Mouse (Mus musculus): Measurements from ENCODE around the gene Rbm47. TPM values are rescaled to one million over a fixed set of nuclear protein-coding genes. Genes with fewer than 3 reads are reported as not detected.

Rbm47 gene
- polyA plus RNA-seq, 1 experiment from 2014 or later, result 133 TPM

DNA sequence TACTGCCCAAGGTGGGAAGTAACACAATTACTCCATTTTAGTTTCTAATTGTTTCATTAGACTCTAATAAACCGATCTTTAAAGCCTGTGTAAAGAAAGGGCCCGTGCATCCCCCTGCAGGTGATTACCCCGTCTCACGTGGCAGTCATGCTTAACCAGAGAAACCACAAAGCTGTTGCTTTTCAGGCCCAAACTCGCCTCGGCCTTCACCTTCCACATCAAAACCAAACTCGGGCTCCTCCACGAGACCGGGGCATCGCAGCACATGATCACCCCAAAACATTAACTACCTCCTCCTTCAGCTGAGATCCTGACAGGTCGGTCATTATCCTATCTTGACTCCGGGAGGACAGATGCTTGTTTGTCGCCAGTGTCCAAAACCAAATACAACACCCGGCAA is 58.2 kb downstream of the Rbm47 start:
- Histone ChIP-seq H3K4me3 (replicated peaks) (no peak overlapping the region), H3K27ac (peak overlapping the region; percentile 68), H3K36me3 (no peaks in the 10 kb centered on the region), H3K4me1 (replicated peaks) (0 out of 2 replicates have a peak, but pooled peaks cover 3% of the 10 kb centered on the region), H3K4me2 (replicated peaks) (peak overlapping the region; percentile 42), H3K9ac (peak overlapping the region; percentile 20; the same call in 1 of the 2 replicates), H3K9me3 (no peaks in the 10 kb centered on the region), H3K27me3 (replicated peaks) (no peaks in the 10 kb centered on the region)
- 55% methylated on average over 14 of the region's 14 CpGs for WGBS
- ATAC-seq, result peak; percentile 41

DNA sequence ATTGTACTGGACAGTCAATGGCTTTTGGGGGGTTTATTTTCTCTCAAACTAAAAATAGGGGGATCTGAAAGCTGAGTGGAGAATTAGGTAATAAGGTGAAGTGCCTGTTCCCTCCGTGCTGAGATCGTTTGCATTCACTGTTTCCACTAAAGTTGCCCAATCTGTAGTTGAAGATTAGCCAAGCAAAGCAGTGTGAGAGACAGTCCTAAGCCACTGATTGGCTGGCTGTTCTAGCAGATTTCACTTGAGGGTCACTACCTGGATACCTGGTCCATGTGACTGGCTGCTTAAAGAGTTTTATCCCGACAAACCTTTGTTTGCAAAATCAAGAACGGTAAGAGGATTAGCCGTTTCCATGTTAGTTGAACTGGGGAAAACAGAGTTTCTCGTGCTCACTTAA is 58.7 kb downstream of the Rbm47 start:
- Histone ChIP-seq H3K27ac (peak overlapping the region; percentile 68), H3K36me3 (no peaks in the 10 kb centered on the region), H3K27me3 (replicated peaks) (no peaks in the 10 kb centered on the region), H3K9ac (no peak overlapping the region), H3K9me3 (no peaks in the 10 kb centered on the region), H3K4me2 (replicated peaks) (peak overlapping the region; percentile 42), H3K4me1 (replicated peaks) (0 out of 2 replicates have a peak, but pooled peaks cover 3% of the 10 kb centered on the region), H3K4me3 (replicated peaks) (no peak overlapping the region)
- WGBS, result 56% methylated on average over 6 of the region's 6 CpGs
- peak; percentile 94 for ATAC-seq

DNA sequence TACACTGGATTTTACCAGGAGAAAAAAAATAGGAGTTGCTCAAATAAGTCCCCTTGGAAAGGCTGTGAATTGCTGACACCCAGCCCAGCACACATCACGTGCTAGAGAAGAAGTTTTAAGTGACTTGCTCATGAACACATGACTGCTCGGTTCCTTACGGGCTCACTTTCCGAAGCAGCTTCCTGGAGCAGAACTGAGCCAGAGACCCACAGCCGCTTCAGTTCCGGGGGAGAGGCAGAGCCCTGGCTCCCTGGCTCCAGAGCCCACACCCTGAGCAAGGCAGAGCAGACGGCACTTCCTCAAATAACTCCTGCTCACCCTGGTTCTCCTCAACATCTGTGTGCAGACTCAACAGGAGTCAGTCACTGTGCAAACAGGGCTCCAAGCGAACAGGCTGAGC is 60.9 kb downstream of the Rbm47 start:
- peak; percentile 41 for ATAC-seq
- H3K4me2 ChIP-seq (replicated peaks), result peak overlapping the region; percentile 12; the same call in 1 of the 2 replicates
- no peaks in the 10 kb centered on the region for H3K36me3 ChIP-seq
- H3K27me3 ChIP-seq (replicated peaks), result no peaks in the 10 kb centered on the region
- no peak overlapping the region for H3K9ac ChIP-seq
- H3K27ac ChIP-seq, result no peak overlapping the region
- no peaks in the 10 kb centered on the region for H3K9me3 ChIP-seq
- H3K4me3 ChIP-seq (replicated peaks), result no peak overlapping the region
- H3K4me1 ChIP-seq (replicated peaks), result 0 out of 2 replicates have a peak, but pooled peaks cover 3% of the 10 kb centered on the region
- 43% methylated on average over 8 of the region's 8 CpGs for WGBS

DNA sequence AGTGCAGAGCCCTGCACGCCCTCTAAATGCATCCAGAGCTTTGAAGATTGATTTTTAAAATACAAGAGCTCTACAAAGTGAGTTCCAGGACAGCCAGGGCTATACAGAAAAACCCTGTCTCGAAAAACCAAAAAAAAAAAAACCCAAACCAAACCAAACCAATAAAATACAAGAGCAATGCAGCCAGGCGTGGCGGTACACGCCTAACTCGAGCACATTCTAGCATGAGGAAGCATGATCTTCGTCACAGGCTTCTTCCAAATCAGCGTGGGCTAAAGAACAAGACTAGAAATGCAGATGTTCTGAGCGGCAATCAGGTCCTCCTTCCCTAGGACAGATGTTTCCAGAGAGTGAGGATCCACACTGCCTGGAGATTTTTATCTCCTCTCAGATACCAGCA is 66.5 kb downstream of the Rbm47 start:
- WGBS, result 73% methylated on average over 9 of the region's 9 CpGs
- H3K27ac ChIP-seq, result no peak overlapping the region
- H3K4me2 ChIP-seq (replicated peaks), result no peak overlapping the region
- no peaks in the 10 kb centered on the region for H3K27me3 ChIP-seq (replicated peaks)
- H3K9me3 ChIP-seq, result no peaks in the 10 kb centered on the region
- H3K36me3 ChIP-seq, result no peaks in the 10 kb centered on the region
- no peak overlapping the region for H3K9ac ChIP-seq
- H3K4me1 ChIP-seq (replicated peaks), result no peaks in the 10 kb centered on the region
- H3K4me3 ChIP-seq (replicated peaks), result no peak overlapping the region
- ATAC-seq, result 0 out of 2 replicates have a peak, but pooled peaks have one; percentile 9

DNA sequence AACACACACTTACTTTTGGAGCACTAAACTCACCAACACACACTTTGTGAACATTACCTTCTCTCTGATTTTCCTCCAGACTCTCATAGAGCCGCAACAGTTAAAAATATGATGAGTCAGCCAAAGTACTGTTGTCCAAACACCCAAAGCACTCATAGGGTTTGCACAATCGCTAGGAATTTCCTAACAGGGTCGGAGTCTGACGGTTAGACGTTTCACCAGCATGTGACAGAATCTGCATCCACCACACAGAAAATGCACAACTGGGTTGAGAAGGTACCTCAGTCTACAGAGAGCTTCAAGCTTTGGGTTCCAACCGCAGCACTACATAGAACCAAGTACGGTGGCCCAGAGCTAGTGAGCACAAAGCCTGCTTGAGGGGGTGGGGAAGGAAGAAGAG is 67.0 kb downstream of the Rbm47 start:
- H3K27ac ChIP-seq, result no peak overlapping the region

DNA sequence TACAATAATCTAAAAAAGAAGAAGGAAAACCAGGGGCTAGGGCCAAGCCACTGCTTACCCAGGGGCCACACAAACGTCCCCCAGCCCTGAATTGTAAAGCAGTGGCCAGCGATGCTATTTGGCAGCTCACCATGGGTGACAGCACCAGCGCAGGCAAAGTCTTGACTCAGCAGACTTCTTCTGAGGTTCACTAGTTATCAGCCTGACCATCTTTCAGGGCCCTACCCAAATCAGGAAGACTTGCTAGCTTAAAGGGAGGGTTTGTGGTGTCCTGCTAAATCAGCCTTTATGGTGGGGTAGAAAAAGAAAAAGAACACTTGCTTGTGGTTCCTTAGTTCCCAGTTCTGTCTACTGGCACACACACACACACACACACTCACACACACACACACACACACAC is 67.6 kb downstream of the Rbm47 start:
- no peaks in the 10 kb centered on the region for H3K27me3 ChIP-seq (replicated peaks)
- H3K9ac ChIP-seq, result no peak overlapping the region
- WGBS, result 78% methylated on average over 3 of the region's 3 CpGs
- no peak for ATAC-seq
- no peak overlapping the region for H3K4me2 ChIP-seq (replicated peaks)
- H3K27ac ChIP-seq, result no peak overlapping the region
- H3K9me3 ChIP-seq, result no peaks in the 10 kb centered on the region
- H3K36me3 ChIP-seq, result no peaks in the 10 kb centered on the region
- H3K4me1 ChIP-seq (replicated peaks), result no peaks in the 10 kb centered on the region
- H3K4me3 ChIP-seq (replicated peaks), result no peak overlapping the region

More for the DNA sequence above, 67.0 kb downstream of the Rbm47 start:
- ATAC-seq, result peak; percentile 52; the same call in 1 of the 2 replicates
- H3K4me2 ChIP-seq (replicated peaks), result no peak overlapping the region
- no peaks in the 10 kb centered on the region for H3K9me3 ChIP-seq
- H3K36me3 ChIP-seq, result no peaks in the 10 kb centered on the region
- no peak overlapping the region for H3K9ac ChIP-seq
- H3K4me1 ChIP-seq (replicated peaks), result no peaks in the 10 kb centered on the region
- WGBS, result 78% methylated on average over 7 of the region's 7 CpGs
- no peak overlapping the region for H3K4me3 ChIP-seq (replicated peaks)
- H3K27me3 ChIP-seq (replicated peaks), result no peaks in the 10 kb centered on the region

DNA sequence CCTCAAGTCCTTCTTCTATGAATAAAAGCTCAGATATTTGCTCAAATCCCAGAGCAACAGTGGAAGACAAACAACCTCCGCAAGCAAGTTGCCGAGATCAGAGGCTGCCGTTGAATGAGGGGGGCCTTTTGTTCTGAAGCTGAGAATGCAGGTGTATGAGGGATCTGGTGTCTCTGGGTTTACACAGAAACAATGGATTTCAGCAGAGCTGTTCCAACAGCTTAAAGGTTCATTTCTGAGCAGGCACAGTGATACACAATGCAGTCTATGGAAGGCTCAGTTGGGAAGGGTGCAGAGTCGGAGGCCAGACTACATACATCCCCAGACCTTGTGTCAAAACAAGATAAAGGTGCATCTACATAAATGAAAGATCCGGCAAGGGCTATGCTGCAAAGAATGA is 69.5 kb downstream of the Rbm47 start:
- Histone ChIP-seq H3K36me3 (no peaks in the 10 kb centered on the region), H3K9me3 (no peaks in the 10 kb centered on the region), H3K4me2 (replicated peaks) (no peak overlapping the region), H3K27me3 (replicated peaks) (no peaks in the 10 kb centered on the region), H3K27ac (no peak overlapping the region), H3K4me3 (replicated peaks) (no peak overlapping the region), H3K4me1 (replicated peaks) (no peaks in the 10 kb centered on the region), H3K9ac (no peak overlapping the region)
- ATAC-seq, result no peak
- 74% methylated on average over 5 of the region's 5 CpGs for WGBS

DNA sequence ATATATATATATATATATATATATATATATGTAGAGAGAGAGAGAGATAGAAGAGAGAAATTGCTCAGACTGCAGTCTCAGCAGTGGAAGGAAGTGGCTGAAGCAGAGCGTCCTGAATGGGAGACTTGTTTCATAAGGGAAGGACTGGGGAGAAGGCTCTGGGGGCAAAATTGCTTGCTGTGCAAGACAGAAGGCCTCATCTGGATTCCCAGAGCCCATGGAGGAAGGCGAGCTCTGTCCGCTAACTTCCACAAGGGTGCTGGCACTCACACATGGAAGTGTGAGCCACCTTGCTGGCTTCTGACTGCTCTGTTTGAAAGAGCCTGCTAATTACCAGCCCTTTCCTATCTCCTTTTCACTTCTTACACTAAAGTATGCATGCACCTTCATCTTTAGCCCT is 70.1 kb downstream of the Rbm47 start:
- Histone ChIP-seq H3K4me3 (replicated peaks) (no peak overlapping the region), H3K36me3 (no peaks in the 10 kb centered on the region), H3K9me3 (no peaks in the 10 kb centered on the region), H3K27me3 (replicated peaks) (no peaks in the 10 kb centered on the region), H3K4me2 (replicated peaks) (no peak overlapping the region), H3K4me1 (replicated peaks) (0 out of 2 replicates have a peak, but pooled peaks cover under 1% of the 10 kb centered on the region), H3K27ac (no peak overlapping the region), H3K9ac (no peak overlapping the region)
- no peak for ATAC-seq
- WGBS, result 89% methylated on average over 3 of the region's 3 CpGs

DNA sequence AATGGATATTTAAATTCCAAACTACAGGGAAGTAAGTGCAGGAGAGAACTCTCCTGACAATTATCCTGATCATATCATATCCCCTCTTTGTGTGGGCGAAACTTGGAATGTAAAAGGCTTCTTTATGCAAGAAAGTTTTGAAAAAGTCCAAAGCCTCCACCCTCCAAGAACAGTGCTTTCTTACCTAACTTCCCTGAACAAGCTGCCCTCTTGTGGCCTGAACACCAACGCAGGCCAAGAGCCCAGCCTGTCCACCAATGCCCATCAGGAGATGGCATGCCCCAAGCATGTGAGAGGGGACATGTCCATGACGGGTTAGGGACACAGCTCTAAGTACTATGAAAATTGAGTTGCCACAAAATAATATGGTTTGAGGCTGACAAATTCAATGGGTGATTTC is 71.3 kb downstream of the Rbm47 start:
- Histone ChIP-seq H3K4me3 (replicated peaks) (no peak overlapping the region), H3K4me2 (replicated peaks) (no peak overlapping the region), H3K9ac (no peak overlapping the region), H3K4me1 (replicated peaks) (0 out of 2 replicates have a peak, but pooled peaks cover 4% of the 10 kb centered on the region), H3K9me3 (no peaks in the 10 kb centered on the region), H3K27me3 (replicated peaks) (no peaks in the 10 kb centered on the region), H3K27ac (no peak overlapping the region), H3K36me3 (no peaks in the 10 kb centered on the region)
- 72% methylated on average over 3 of the region's 3 CpGs for WGBS
- no peak for ATAC-seq

DNA sequence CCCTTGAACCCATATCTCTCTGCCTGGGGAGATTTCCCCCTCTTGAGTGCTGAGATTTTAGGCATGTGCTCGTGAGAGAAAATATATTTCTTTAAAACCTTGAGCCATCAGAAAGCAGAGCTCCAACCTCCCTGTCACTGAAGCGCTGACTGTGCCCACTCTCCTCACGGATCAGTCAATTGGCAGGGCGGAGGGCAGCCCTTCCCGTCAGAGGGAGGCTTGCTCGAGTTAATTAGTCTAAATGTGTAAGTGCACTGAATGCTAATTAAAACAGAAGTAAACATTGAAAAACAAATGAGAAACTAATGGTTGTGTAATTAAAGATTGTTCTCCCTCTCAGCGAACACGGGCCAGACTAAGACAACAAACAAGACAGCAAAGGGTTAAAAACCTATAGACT is 72.6 kb downstream of the Rbm47 start:
- Histone ChIP-seq H3K27ac (no peak overlapping the region), H3K36me3 (no peaks in the 10 kb centered on the region), H3K4me1 (replicated peaks) (0 out of 2 replicates have a peak, but pooled peaks cover 4% of the 10 kb centered on the region), H3K4me2 (replicated peaks) (no peak overlapping the region), H3K9ac (no peak overlapping the region), H3K4me3 (replicated peaks) (no peak overlapping the region), H3K9me3 (no peaks in the 10 kb centered on the region), H3K27me3 (replicated peaks) (no peaks in the 10 kb centered on the region)
- ATAC-seq, result no peak
- WGBS, result 77% methylated on average over 8 of the region's 8 CpGs

DNA sequence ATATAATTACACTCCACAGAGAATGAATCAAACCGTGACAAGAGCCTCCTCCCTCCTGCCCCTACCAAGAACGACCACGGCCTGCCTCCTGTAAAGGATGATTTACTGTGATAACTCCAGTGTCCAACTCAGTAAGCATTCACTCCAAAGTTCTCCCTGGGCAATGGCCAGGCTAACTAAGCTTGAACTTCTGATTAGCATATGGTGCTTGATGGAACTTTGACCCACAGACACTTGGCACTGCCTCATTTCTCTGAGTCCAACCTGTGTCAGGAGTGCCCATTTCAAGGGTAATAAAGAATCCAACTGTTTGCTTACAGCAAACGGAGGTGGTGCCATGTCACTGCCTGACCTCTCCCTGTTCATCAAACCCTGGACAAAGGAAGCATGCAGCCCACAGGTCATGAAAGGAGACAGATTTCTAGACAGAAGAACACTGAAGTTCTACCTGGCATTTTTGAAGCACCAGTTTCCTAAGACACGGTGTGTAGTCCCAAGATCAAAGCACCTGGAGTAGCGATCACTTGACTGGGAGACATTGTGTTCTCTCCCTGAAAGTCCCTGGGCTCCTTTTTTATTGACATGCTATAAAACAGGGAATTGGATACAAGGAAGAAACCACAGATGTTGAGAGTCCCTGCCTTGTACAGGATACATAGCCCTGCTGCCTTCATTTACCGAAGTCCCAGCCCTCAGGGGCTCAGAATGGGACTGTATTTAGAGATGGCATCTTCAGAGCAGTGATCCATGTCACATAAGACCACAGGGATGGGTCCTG is 74.6 kb downstream of the Rbm47 start:
- 38% methylated on average over 7 of the region's 7 CpGs for WGBS
- Histone ChIP-seq H3K4me2 (replicated peaks) (peak overlapping the region; percentile 22; the same call in 1 of the 2 replicates), H3K9me3 (no peaks in the 10 kb centered on the region), H3K36me3 (no peaks in the 10 kb centered on the region), H3K4me1 (replicated peaks) (0 out of 2 replicates have a peak, but pooled peaks cover 7% of the 10 kb centered on the region), H3K27ac (peak overlapping the region; percentile 81), H3K27me3 (replicated peaks) (no peaks in the 10 kb centered on the region), H3K9ac (no peak overlapping the region), H3K4me3 (replicated peaks) (no peak overlapping the region)
- peak; percentile 78 for ATAC-seq

DNA sequence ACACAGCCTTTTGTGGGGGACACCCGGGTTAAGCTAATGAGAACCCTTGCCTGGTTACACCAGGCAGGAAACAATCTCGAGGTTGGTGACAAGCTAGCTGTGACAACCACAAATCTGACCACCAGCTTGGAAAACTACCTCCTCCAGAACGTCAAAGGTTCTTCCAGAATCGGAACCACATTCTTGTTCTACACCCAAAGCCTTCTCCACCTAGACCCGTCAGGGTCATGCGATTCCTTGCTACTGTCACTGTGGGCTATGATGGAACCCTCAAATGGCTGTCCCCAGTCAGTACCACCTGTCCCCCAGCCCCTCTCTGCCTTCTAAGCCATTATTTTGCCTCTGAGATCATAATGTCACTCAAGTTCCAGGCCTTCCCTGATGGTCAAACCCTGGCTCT is 76.8 kb downstream of the Rbm47 start:
- no peak for ATAC-seq
- Histone ChIP-seq H3K4me2 (replicated peaks) (no peak overlapping the region), H3K9me3 (no peaks in the 10 kb centered on the region), H3K9ac (no peak overlapping the region), H3K27me3 (replicated peaks) (no peaks in the 10 kb centered on the region), H3K4me1 (replicated peaks) (0 out of 2 replicates have a peak, but pooled peaks cover 7% of the 10 kb centered on the region), H3K27ac (no peak overlapping the region), H3K4me3 (replicated peaks) (no peak overlapping the region), H3K36me3 (no peaks in the 10 kb centered on the region)
- WGBS, result 90% methylated on average over 6 of the region's 6 CpGs

DNA sequence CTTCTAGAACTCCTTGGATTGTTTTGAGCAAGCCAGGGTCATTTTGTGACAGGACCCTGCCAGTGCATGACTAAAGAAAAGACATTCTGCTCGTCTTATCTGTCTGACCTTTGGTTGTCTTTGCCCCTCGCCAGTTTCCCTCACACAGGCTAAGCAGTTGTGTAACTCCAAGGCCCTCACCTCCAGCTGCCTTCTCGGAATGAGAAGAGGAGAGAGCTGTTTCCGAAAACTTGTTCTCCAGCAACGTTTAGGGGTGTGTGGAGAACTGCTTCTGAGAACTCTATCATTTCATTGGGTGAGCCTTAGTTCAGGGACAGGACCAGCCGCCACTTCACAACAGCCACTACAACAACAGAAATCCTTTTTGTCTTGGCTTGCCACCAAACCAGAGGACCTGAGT is 77.8 kb downstream of the Rbm47 start:
- H3K9ac ChIP-seq, result no peak overlapping the region
- no peak overlapping the region for H3K4me3 ChIP-seq (replicated peaks)
- H3K4me2 ChIP-seq (replicated peaks), result no peak overlapping the region
- no peak for ATAC-seq
- no peaks in the 10 kb centered on the region for H3K27me3 ChIP-seq (replicated peaks)
- WGBS, result 50% methylated on average over 6 of the region's 6 CpGs
- H3K4me1 ChIP-seq (replicated peaks), result peaks cover 8% of the 10 kb centered on the region; the same call in 1 of the 2 replicates
- no peaks in the 10 kb centered on the region for H3K9me3 ChIP-seq
- no peak overlapping the region for H3K27ac ChIP-seq
- no peaks in the 10 kb centered on the region for H3K36me3 ChIP-seq
